Mouse (Mus musculus) small intestine, adult 2 months (tissue): Measurements from ENCODE around the gene Chst8. TPM values are rescaled to one million over a fixed set of nuclear protein-coding genes. Genes with fewer than 3 reads are reported as not detected.

Experiments used
- H3K27ac ChIP-seq: fragments of 200-500 bp; 2 replicates; pipeline ENCODE4 v1.5.1; 2012; ENCODE audit warnings: low read depth, low read length, control low read depth, inconsistent platforms; ENCODE audit not compliant: insufficient read depth
- H3K27me3 ChIP-seq: fragments of 200-500 bp; 2 replicates; pipeline ENCODE4 v1.6.1; 2012; ENCODE audit warnings: mild to moderate bottlenecking, moderate library complexity, low read length, inconsistent platforms; ENCODE audit not compliant: control insufficient read depth, insufficient read depth
- H3K36me3 ChIP-seq: fragments of 200-500 bp; 2 replicates; pipeline ENCODE4 v1.6.1; 2012; ENCODE audit warnings: mild to moderate bottlenecking, low read length, control low read depth, inconsistent platforms; ENCODE audit not compliant: control insufficient read depth, insufficient read depth
- H3K4me1 ChIP-seq: fragments of 200-500 bp; 2 replicates; pipeline ENCODE4 v1.6.1; 2012; ENCODE audit warnings: low read length, inconsistent platforms, mixed read lengths; ENCODE audit not compliant: control insufficient read depth, insufficient read depth, insufficient read length
- H3K4me3 ChIP-seq: fragments of 200-500 bp; 2 replicates; pipeline ENCODE4 v1.5.1; 2012; ENCODE audit warnings: low read depth, mild to moderate bottlenecking, control low read depth, inconsistent platforms, low read length, moderate library complexity
- CTCF ChIP-seq: fragments of 200-500 bp; IDR thresholded peaks from 2 replicates; pipeline ENCODE4 v1.5.1; 2012; ENCODE audit warnings: low read depth, mild to moderate bottlenecking, control low read depth, inconsistent platforms, low read length, moderate library complexity, mixed read lengths; ENCODE audit not compliant: insufficient replicate concordance, insufficient read length; ENCODE audit errors: extremely low read depth
- POLR2A ChIP-seq: fragments of 200-500 bp; IDR thresholded peaks from 2 replicates; pipeline ENCODE4 v1.6.1; 2012; ENCODE audit warnings: low read depth, mild to moderate bottlenecking, control low read depth, inconsistent platforms, low read length, moderate library complexity
- WGBS: fragments of 180-500 bp; shearing (Covaris S2); methylation state at CpG from one replicate; pipeline ENCODE4 v1.1.7; 2018; 5-methylcytosine and 5-hydroxymethylcytosine counted together
- polyA plus RNA-seq: library from polyadenylated mRNA; depleted of rRNA; stranded (reverse); fragments of >200 nt; gene quantifications from 2 replicates; pipeline ENCODE4 v1.2.3, GENCODE M21; 2012

Gene Chst8
- polyA plus RNA-seq, 1 experiment, result 3.2 TPM

DNA sequence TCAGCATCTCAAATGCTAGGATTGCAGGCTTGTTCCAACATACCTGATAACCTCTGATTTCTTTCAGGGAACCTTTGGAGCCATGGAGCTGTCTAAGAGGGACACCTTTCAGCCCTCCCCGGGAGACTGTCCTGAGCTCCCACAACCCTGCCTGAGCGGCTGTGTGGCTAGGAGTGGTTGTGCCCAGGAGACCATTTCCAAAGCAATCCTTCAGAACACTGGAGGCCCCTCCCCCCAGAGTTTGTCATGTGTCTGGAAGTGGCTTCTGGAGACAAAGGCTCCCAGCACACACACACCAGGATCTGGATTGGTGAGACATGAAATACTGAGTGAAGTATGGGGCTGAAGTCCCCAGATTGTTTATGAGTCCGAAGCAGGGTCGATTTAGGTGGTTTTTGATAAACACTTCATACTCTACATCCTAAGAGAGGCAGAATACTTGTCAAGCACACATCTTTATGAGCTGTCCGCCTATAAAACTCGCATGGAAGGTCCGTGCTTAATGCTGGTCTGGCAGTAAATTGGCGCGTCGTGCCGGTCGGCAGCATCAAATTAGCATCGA, 12.5 kb downstream of the Chst8 start:
- Histone ChIP-seq H3K27me3 (0 out of 2 replicates have a peak, but pooled peaks cover 3% of the 10 kb centered on the region), H3K4me3 (no peak overlapping the region), H3K27ac (no peak overlapping the region), H3K4me1 (peaks cover 2% of the 10 kb centered on the region; the same call in 1 of the 2 replicates), H3K36me3 (no peaks in the 10 kb centered on the region)
- WGBS, result 36% methylated on average over 13 of the region's 13 CpGs
- TF ChIP-seq POLR2A, result no peak
- no peak for TF ChIP-seq CTCF

DNA sequence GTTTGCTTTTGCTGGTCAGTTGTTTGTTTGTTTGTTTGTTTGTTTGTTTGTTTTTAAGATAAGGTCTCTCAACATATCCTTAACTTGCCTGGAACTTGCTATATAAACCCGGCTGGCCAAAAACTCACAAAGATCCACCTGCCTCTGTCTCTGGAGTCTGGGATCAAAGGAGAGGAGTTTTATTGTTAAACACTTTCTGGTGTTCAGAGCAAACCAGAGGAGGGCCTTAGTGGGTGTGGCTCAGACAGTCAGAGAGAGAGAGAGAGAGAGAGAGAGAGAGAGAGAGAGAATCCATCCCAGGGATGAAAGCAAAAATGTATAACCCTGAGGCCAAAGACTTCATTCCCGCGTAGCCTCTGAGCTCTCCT, 13.1 kb downstream of the Chst8 start:
- no peaks in the 10 kb centered on the region for H3K36me3 ChIP-seq
- peaks cover 2% of the 10 kb centered on the region; the same call in 1 of the 2 replicates for H3K4me1 ChIP-seq
- H3K27me3 ChIP-seq, result 0 out of 2 replicates have a peak, but pooled peaks cover 3% of the 10 kb centered on the region
- H3K27ac ChIP-seq, result no peak overlapping the region
- TF ChIP-seq CTCF (no peak), POLR2A (no peak)
- no peak overlapping the region for H3K4me3 ChIP-seq
- WGBS, result 18% methylated on average over 3 of the region's 3 CpGs

DNA sequence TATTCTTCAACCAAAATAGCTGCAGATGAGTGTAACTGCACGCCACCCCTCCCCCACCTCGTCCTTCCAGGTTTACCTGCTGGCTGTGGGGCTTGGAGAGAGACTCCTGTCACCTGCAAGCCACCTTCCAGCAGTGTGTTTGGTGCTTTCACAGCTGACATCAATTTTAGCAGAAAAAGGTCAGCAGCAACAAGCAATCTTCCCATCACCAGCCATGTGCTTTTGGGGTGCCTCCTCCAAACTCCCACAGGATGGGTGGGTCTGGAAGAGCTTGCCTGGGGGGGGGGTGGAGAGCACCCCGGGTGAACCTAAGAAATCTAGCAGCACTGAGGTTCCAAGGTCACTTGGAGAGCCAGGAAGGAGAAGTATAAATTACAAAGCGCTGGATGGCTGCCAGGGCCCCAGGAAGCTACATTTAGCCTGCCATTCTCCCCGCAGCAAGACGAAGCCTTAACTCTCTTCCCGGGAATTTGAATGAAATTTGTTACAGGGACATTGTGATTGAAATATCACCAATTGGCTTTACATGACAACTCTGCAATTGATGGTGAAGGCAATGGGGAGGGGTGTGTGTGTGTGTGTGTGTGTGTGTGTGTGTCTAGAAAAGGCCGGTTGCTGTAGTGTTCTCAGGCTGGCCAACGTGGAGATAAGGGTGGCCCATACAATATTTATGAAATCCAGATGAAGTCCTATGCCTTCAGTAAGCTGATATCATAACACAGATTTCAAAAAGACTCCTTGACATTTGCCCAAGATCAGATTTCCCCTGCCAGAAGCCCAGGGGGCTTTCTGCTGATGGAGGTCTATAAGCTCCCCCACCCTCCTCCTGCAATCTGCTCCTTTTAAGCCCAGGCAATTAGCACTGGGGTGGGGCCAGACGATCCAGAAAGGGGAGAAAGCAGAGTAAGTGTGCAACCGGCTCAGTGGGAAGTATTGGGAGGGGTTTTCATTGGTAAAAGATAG, 13.8 kb downstream of the Chst8 start:
- H3K27me3 ChIP-seq, result 0 out of 2 replicates have a peak, but pooled peaks cover 3% of the 10 kb centered on the region
- peaks cover 2% of the 10 kb centered on the region; the same call in 1 of the 2 replicates for H3K4me1 ChIP-seq
- H3K4me3 ChIP-seq, result no peak overlapping the region
- WGBS, result 4% methylated on average over 11 of the region's 11 CpGs
- TF ChIP-seq CTCF (no peak), POLR2A (no peak)
- no peaks in the 10 kb centered on the region for H3K36me3 ChIP-seq
- no peak overlapping the region for H3K27ac ChIP-seq

DNA sequence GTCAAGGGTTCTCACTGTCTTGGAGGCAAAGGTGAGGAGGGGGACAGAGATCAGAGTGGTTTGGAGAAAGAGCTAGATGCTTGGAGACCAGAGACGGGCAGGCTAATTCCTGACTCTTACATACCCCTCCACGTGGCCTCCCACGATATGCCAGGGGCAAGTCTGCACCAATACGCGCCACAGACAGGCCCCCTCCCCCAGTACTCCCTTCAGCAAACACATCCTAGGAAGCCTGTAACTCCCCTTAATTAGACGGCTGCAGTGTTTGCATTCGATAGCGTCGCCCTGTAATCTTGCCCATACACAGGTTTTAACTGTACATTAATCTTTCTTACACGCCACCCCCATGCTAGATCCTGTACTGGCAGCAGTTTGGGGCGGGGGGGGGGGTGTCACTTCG, 14.5 kb downstream of the Chst8 start:
- no peak overlapping the region for H3K4me3 ChIP-seq
- H3K4me1 ChIP-seq, result peaks cover 2% of the 10 kb centered on the region; the same call in 1 of the 2 replicates
- 12% methylated on average over 12 of the region's 12 CpGs for WGBS
- no peak overlapping the region for H3K27ac ChIP-seq
- H3K36me3 ChIP-seq, result no peaks in the 10 kb centered on the region
- H3K27me3 ChIP-seq, result 0 out of 2 replicates have a peak, but pooled peaks cover 3% of the 10 kb centered on the region
- no peak for TF ChIP-seq POLR2A
- no peak for TF ChIP-seq CTCF

DNA sequence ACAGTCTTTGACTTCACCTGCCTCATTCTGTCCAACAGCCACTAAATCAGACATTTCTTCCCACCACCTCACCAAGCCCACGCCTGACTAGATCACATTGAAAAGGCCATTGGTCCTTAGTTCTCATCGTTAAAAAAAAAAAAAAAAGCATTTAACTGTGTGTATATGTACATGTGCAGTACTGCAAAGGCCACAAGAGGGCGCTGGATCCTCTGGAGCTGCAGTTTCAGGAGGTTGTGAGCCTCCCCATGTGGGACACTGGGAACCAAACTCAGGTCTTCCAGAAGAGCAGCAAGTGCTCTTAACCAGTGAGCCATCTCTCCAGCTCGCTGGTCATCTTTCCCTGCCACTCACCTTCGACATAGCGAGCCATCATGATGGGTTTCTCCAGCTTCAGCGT, 22.1 kb downstream of the Chst8 start:
- H3K4me1 ChIP-seq, result no peaks in the 10 kb centered on the region
- no peaks in the 10 kb centered on the region for H3K27me3 ChIP-seq
- TF ChIP-seq CTCF (no peak), POLR2A (no peak)
- H3K4me3 ChIP-seq, result no peak overlapping the region
- 77% methylated on average over 7 of the region's 7 CpGs for WGBS
- no peak overlapping the region for H3K27ac ChIP-seq
- no peaks in the 10 kb centered on the region for H3K36me3 ChIP-seq

DNA sequence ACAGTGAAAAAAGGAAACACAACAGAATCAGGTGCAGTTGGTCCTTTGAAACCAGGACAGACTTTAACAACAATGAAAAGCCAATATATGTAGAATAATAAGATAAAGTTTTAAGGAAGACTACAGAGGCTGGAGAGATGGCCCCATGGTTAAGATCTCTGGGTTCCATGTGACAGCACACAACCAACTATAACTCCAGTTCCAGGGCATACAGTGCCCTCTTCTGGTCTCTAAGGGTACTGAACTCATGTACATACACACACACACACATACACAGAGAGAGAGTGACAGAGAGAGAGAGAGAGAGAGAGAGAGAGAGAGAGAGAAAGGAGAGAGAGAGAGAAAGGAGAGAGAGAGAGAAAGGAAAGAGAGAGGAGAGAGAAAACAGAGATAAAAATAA, 25.3 kb downstream of the Chst8 start:
- Histone ChIP-seq H3K27ac (no peak overlapping the region), H3K4me1 (no peaks in the 10 kb centered on the region), H3K27me3 (no peaks in the 10 kb centered on the region), H3K36me3 (no peaks in the 10 kb centered on the region), H3K4me3 (no peak overlapping the region)
- no peak for TF ChIP-seq POLR2A
- TF ChIP-seq CTCF, result no peak

DNA sequence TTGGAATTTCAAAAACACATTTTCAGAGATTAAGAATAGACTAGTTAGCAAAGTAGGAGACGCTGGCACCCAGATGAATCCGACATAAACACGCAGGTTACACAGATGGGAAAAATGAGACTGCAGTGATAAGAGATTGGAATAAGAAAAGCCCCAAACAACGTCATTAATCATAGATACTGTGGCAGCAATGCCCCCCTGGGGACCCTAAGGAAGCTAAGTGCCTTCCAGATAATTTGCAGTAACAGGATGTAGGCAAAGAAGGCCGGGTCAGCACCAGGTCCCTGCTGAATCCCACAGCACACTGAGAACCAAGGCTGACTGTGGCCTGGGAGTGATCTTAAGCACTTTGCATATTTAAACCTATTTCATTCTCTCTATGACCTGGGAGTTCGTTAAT, 27.5 kb downstream of the Chst8 start:
- no peak overlapping the region for H3K27ac ChIP-seq
- 59% methylated on average over 6 of the region's 6 CpGs for WGBS

More for the DNA sequence above, 27.5 kb downstream of the Chst8 start:
- Histone ChIP-seq H3K4me1 (no peaks in the 10 kb centered on the region), H3K36me3 (no peaks in the 10 kb centered on the region), H3K4me3 (no peak overlapping the region), H3K27me3 (no peaks in the 10 kb centered on the region)
- TF ChIP-seq POLR2A, result no peak
- TF ChIP-seq CTCF, result no peak
